Mouse (Mus musculus): Measurements from ENCODE around the gene Rbm10. TPM values are rescaled to one million over a fixed set of nuclear protein-coding genes. Genes with fewer than 3 reads are reported as not detected.

The Rbm10 gene
- total and polyA plus RNA-seq, 3 experiments: 154 to 183 TPM; not detected in 1

GRCm38 (mm10) chrX:20662716-20663443 lies 45.6 kb downstream of the Rbm10 start:
- Histone ChIP-seq H3K27me3 (ENCODE audit: control insufficient read depth in 1 of 2, insufficient read depth in 2 of 2, low read length in 2 of 2) (no peaks in the 10 kb centered on the region), H3K9ac (ENCODE audit: control insufficient read depth, low read depth, low read length, poor library complexity, severe bottlenecking) (peak overlapping the region; percentile 96), H3K27ac (ENCODE audit: control insufficient read depth, low read depth, low read length) (peak overlapping the region; percentile 81), H3K79me2 (ENCODE audit: control insufficient read depth, insufficient read depth, low read length, poor library complexity) (peaks cover 33% of the 10 kb centered on the region), H3K36me3 (ENCODE audit: control insufficient read depth in 1 of 2, insufficient read depth in 2 of 2, low read length in 2 of 2) (peaks cover 16 to 47% of the 10 kb centered on the region in 2 experiments), H3K9me3 (replicated peaks; ENCODE audit: insufficient read depth, low read length) (no peaks in the 10 kb centered on the region), H3K4me3 (ENCODE audit: control insufficient read depth in 1 of 2, insufficient read depth in 1 of 2, low read depth in 2 of 2, low read length in 2 of 2) (peak overlapping the region; percentile 72 to 85), H3K4me1 (ENCODE audit: control insufficient read depth in 1 of 2, insufficient read depth in 2 of 2, low read length in 2 of 2) (peaks cover 13 to 32% of the 10 kb centered on the region in 2 experiments)
- peak; percentile 97 for DNase-seq (ENCODE audit: low read depth, low spot score)
- TF ChIP-seq ZNF384 (IDR thresholded peaks at IDR 0.05; ENCODE audit: low read depth, low read length): peak; percentile 57
- no peak for TF ChIP-seq E2F4 (IDR thresholded peaks at IDR 0.05; ENCODE audit: borderline replicate concordance, low read depth, low read length)
- TF ChIP-seq SMC3 (IDR thresholded peaks at IDR 0.05; ENCODE audit: low read depth, low read length): peak; percentile 77
- TF ChIP-seq ZMIZ1 (IDR thresholded peaks at IDR 0.05; ENCODE audit: low read depth, low read length): peak; percentile 92; the same call in 1 of the 2 replicates
- no peak for TF ChIP-seq UBTF (IDR thresholded peaks at IDR 0.05; ENCODE audit: borderline replicate concordance, insufficient read depth, low read depth, low read length)
- TF ChIP-seq HCFC1 (IDR thresholded peaks at IDR 0.05; ENCODE audit: low read depth, low read length): peak; percentile 81
- peak; percentile 90 for TF ChIP-seq POLR2AphosphoS2 (IDR thresholded peaks at IDR 0.05; ENCODE audit: low read length)
- no peak for TF ChIP-seq USF2 (IDR thresholded peaks at IDR 0.05; ENCODE audit: borderline replicate concordance in 1 of 2, insufficient read depth in 1 of 2, low read depth in 1 of 2, low read length in 2 of 2)
- peak; percentile 87 for TF ChIP-seq NELFE (IDR thresholded peaks at IDR 0.05; ENCODE audit: low read depth, low read length)
- TF ChIP-seq JUND (IDR thresholded peaks at IDR 0.05; ENCODE audit: low read depth, low read length): no peak
- no peak for TF ChIP-seq GATA1 (IDR thresholded peaks at IDR 0.05; ENCODE audit: low read depth, low read length)
- TF ChIP-seq MXI1 (IDR thresholded peaks at IDR 0.05; ENCODE audit: low read depth, low read length): peak; percentile 41; the same call in 1 of the 2 replicates
- TF ChIP-seq CHD1 (IDR thresholded peaks at IDR 0.05; ENCODE audit: low read depth, low read length): no peak; the same call in 1 of the 2 replicates
- TF ChIP-seq POLR2A (IDR thresholded peaks at IDR 0.05; ENCODE audit: control insufficient read depth in 1 of 2, insufficient read depth in 1 of 2, low read depth in 1 of 2, low read length in 2 of 2, poor library complexity in 1 of 2): peak; percentile 68 to 87; a peak in 3 of 4 replicates
- no peak for TF ChIP-seq TAL1 (IDR thresholded peaks at IDR 0.05; ENCODE audit: low read length)
- peak; percentile 88 for TF ChIP-seq RAD21 (IDR thresholded peaks at IDR 0.05; ENCODE audit: low read depth, low read length)
- TF ChIP-seq RCOR1 (IDR thresholded peaks at IDR 0.05; ENCODE audit: low read depth, low read length): no peak
- 0 out of 2 replicates have a peak, but pooled peaks have one; percentile 19 for TF ChIP-seq BHLHE40 (IDR thresholded peaks at IDR 0.05; ENCODE audit: borderline replicate concordance, low read depth, low read length)
- peak; percentile 50; the same call in 1 of the 2 replicates for TF ChIP-seq KAT2A (conservative IDR thresholded peaks at IDR 0.05; ENCODE audit: low read depth, low read length)
- no peak for TF ChIP-seq MAFK (IDR thresholded peaks at IDR 0.05; ENCODE audit: borderline replicate concordance, low read depth, low read length)
- TF ChIP-seq MYB (IDR thresholded peaks at IDR 0.05; ENCODE audit: low read depth, low read length): no peak
- TF ChIP-seq ELF1 (IDR thresholded peaks at IDR 0.05; ENCODE audit: low read depth, low read length): peak; percentile 79
- no peak for TF ChIP-seq MAX (IDR thresholded peaks at IDR 0.05; ENCODE audit: low read length)
- TF ChIP-seq CTCF (IDR thresholded peaks at IDR 0.05 in 2 of 3, conservative IDR thresholded peaks at IDR 0.05 in 1 of 3; ENCODE audit: control insufficient read depth in 1 of 3, insufficient read depth in 1 of 3, low read depth in 2 of 3, low read length in 3 of 3, poor library complexity in 1 of 3, severe bottlenecking in 1 of 3): peak; percentile 23 to 93 (median 46); a peak in 3 of 6 replicates
- TF ChIP-seq ZC3H11A (IDR thresholded peaks at IDR 0.05; ENCODE audit: low read depth, low read length): peak; percentile 77
- TF ChIP-seq EP300 (IDR thresholded peaks at IDR 0.05; ENCODE audit: low read depth in 1 of 2, low read length in 2 of 2): peak in 1 of 2 experiments; percentile 23; a peak in 1 of 4 replicates
- no peak for TF ChIP-seq USF1 (IDR thresholded peaks at IDR 0.05; ENCODE audit: low read depth, low read length)
- TF ChIP-seq CHD2 (IDR thresholded peaks at IDR 0.05; ENCODE audit: low read length): no peak
- TF ChIP-seq MYC (IDR thresholded peaks at IDR 0.05; ENCODE audit: low read depth, low read length): peak; percentile 30
- peak; percentile 59; the same call in 1 of the 2 replicates for TF ChIP-seq ETS1 (IDR thresholded peaks at IDR 0.05; ENCODE audit: low read depth, low read length)
- peak; percentile 48 for TF ChIP-seq TCF12 (IDR thresholded peaks at IDR 0.05; ENCODE audit: low read depth, low read length)
- peak; percentile 11; the same call in 1 of the 2 replicates for TF ChIP-seq NRF1 (IDR thresholded peaks at IDR 0.05; ENCODE audit: insufficient read depth, low read depth, low read length, poor library complexity, severe bottlenecking)
- TF ChIP-seq TBP (IDR thresholded peaks at IDR 0.05; ENCODE audit: low read depth, low read length): 0 out of 2 replicates have a peak, but pooled peaks have one; percentile 27
- TF ChIP-seq MAZ (IDR thresholded peaks at IDR 0.05; ENCODE audit: low read depth, low read length): no peak; the same call in 1 of the 2 replicates
- TF ChIP-seq SIN3A (IDR thresholded peaks at IDR 0.05; ENCODE audit: low read length): peak; percentile 90
- no peak for TF ChIP-seq ZKSCAN1 (IDR thresholded peaks at IDR 0.05; ENCODE audit: low read depth, low read length)

All from MEL (cell line).